8 mouse cellular contexts compared by ENCODE assay signal in the genomic region with DNA sequence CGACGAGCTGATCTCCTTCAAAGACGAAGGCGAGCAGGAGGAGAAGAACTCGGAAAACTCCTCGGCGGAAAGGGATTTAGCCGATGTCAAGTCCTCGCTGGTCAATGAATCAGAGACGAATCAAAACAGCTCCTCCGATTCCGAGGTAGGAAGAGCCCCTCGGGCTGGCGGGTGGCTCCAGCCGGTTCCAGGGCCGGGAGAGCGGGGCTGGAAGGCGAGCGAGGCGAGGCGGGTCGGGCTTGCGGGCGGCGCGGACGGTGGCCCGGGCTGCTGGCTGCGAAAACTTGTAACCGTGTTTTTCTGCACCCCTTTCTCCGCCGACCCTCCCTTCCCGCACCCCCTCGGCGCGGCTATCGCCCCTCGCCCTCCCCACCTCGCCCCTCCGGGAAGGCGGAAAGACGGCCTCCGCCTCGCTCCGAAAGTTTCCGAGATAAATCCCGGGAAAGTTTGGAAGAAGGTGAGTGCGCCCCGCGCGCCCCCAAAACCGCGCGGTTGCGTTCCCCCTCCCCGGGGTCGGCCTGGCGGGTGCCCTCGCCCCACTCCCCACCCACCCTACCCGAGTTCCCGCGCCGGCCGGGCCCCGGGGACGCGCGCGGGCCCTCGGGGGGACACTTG. TPM values are rescaled to one million over a fixed set of nuclear protein-coding genes. Genes with fewer than 3 reads are reported as not detected.
A peak's percentile ranks its signal among the peaks of the same experiment; 100 is the strongest.
DNase-seq lines count a peak whose midpoint lies in the region; ATAC-seq and TF ChIP-seq lines count a peak whose summit lies in the region.

No protein-coding gene starts in this region.

- H3K4me1 ChIP-seq in G1E (ENCODE audit: insufficient read depth, low read depth, low read length) = peaks cover 23% of the 10 kb centered on the region
- H3K4me1 ChIP-seq in embryonic facial prominence, embryonic 15.5 days = peaks cover 29% of the 10 kb centered on the region
- H3K4me1 ChIP-seq in midbrain, embryonic 14.5 days (ENCODE audit: control insufficient read depth, insufficient read depth, low read length) = peaks cover 35% of the 10 kb centered on the region

- H3K36me3 ChIP-seq in G1E (replicated peaks) = no peaks in the 10 kb centered on the region
- no peaks in the 10 kb centered on the region for H3K36me3 ChIP-seq in embryonic facial prominence, embryonic 15.5 days
- H3K36me3 ChIP-seq in midbrain, embryonic 14.5 days (ENCODE audit: control insufficient read depth, insufficient read depth, low read length) = no peaks in the 10 kb centered on the region

- H3K9me3 ChIP-seq in G1E (replicated peaks) = peaks cover 5% of the 10 kb centered on the region
- no peaks in the 10 kb centered on the region for H3K9me3 ChIP-seq in embryonic facial prominence, embryonic 15.5 days (replicated peaks)
- H3K9me3 ChIP-seq in midbrain, embryonic 14.5 days (ENCODE audit: control insufficient read depth, low read length) = no peaks in the 10 kb centered on the region

- H3K4me2 ChIP-seq in embryonic facial prominence, embryonic 15.5 days (replicated peaks) = peak overlapping the region; percentile 74
- H3K4me2 ChIP-seq in midbrain, embryonic 14.5 days (ENCODE audit: low read length) = peak overlapping the region; percentile 72

- peak overlapping the region; percentile 89 for H3K9ac ChIP-seq in embryonic facial prominence, embryonic 15.5 days
- H3K9ac ChIP-seq in midbrain, embryonic 14.5 days (replicated peaks; ENCODE audit: low read length) = peak overlapping the region; percentile 92

- intact Hi-C loops in heart, postnatal 14 days (cut with DNase I) = loop anchor here (5.0 to 10.0 kb wide), 4 partner anchors 100 to 392 kb away; no protein-coding TSS in a partner anchor

- under 1% methylated on average over 60 of the region's 70 CpGs for WGBS in embryonic facial prominence, embryonic 15.5 days
- WGBS in midbrain, embryonic 14.5 days = under 1% methylated on average over 66 of the region's 70 CpGs

- no peak for TF ChIP-seq CTCF in G1E (IDR thresholded peaks at IDR 0.05; ENCODE audit: low read depth, low read length)

- H3K27ac ChIP-seq in embryonic facial prominence, embryonic 15.5 days (replicated peaks) = peak overlapping the region; percentile 99
- H3K27ac ChIP-seq in midbrain, embryonic 14.5 days (replicated peaks; ENCODE audit: low read depth, low read length) = peak overlapping the region; percentile 97

- H3K4me3 ChIP-seq in G1E (ENCODE audit: low read depth, low read length) = peak overlapping the region; percentile 72
- H3K4me3 ChIP-seq in embryonic facial prominence, embryonic 15.5 days (replicated peaks) = peak overlapping the region; percentile 83
- H3K4me3 ChIP-seq in midbrain, embryonic 14.5 days (replicated peaks; ENCODE audit: low read depth, low read length) = peak overlapping the region; percentile 60

- H3K27me3 ChIP-seq in G1E (ENCODE audit: insufficient read depth, low read length) = peaks cover 46% of the 10 kb centered on the region
- H3K27me3 ChIP-seq in embryonic facial prominence, embryonic 15.5 days = no peaks in the 10 kb centered on the region
- no peaks in the 10 kb centered on the region for H3K27me3 ChIP-seq in midbrain, embryonic 14.5 days (ENCODE audit: control insufficient read depth, insufficient read depth, low read length)

- DNase-seq in 3134 (ENCODE audit: extremely low read depth, insufficient read length, low spot score) = peak; percentile 78
- no peak for DNase-seq in G1E (ENCODE audit: low spot score)
- peak; percentile 66 to 68 for DNase-seq in heart, postnatal 14 days
- DNase-seq in kidney, postnatal 4 days = peak; percentile 68 to 78
- peak; percentile 72 for DNase-seq in midbrain, embryonic 14.5 days
- peak; percentile 11 to 13 for DNase-seq in thymus, adult 18-20 months
- DNase-seq in frontal cortex, adult 2 months (ENCODE audit: extremely low spot score in 1 of 2, low spot score in 1 of 2) = no peak

- ATAC-seq in G1E (ENCODE audit: extremely low read depth, insufficient number of reproducible peaks, low FRiP score, poor library complexity, severe bottlenecking) = no peak
- ATAC-seq in embryonic facial prominence, embryonic 15.5 days (ENCODE audit: insufficient number of reproducible peaks, low FRiP score, low TSS enrichment, low read depth) = no peak
- ATAC-seq in midbrain, embryonic 14.5 days (ENCODE audit: low FRiP score, low TSS enrichment) = no peak; the same call in 1 of the 2 replicates

RNA-seq across cellular contexts. Expression of a gene that starts 0.9 kb away (rescaled TPM):
- 16.9 and 18.5 TPM in 2 replicates for total RNA-seq in G1E (2014; fragmentation: Nextera tagmentation)
- total RNA-seq in G1E (2017) = 1.2 and 2.3 TPM in 2 replicates
- polyA plus RNA-seq in G1E (2012) = 9.8 and 13.0 TPM in 2 replicates
- polyA plus RNA-seq in embryonic facial prominence, embryonic 15.5 days (2015; fragmentation: Nextera tagmentation; extraction: Ambion mirVana) = 101 and 108 TPM in 2 replicates
- 10 to 100 TPM; 15.7 to 22.7 TPM for total RNA-seq in heart, postnatal 14 days (2021)
- polyA plus RNA-seq in midbrain, embryonic 14.5 days (2014; fragmentation: Nextera tagmentation; extraction: Ambion mirVana) = 720 and 768 TPM in 2 replicates
- 7.3 and 7.9 TPM in 2 replicates for polyA plus RNA-seq in frontal cortex, adult 2 months (2012; rRNA removed)

Comparison
In these comparisons a context has a peak if more than half of its experiments do, and no peak if none do; other contexts are left out.
1. DNase-seq: peak in 3134 (single experiment), heart, postnatal 14 days (2 of 2), kidney, postnatal 4 days (2 of 2), midbrain, embryonic 14.5 days (single experiment) and thymus, adult 18-20 months (2 of 2); none in G1E (single experiment) and frontal cortex, adult 2 months (0 of 2).
2. Peak in every context shown above with its lines, with median percentiles within 50 percentile points of each other: H3K4me3 ChIP-seq.